Mouse (Mus musculus) forebrain, embryonic 13.5 days (tissue): ENCODE measurements around the gene Vmn1r214. TPM values are rescaled to one million over a fixed set of nuclear protein-coding genes. Genes with fewer than 3 reads are reported as not detected.

ENCODE experiments used
- ATAC-seq: fragments of 200-750 bp; cut with Nextera tagmentation; 2 replicates; pipeline ENCODE4 v1.8.0; 2017
- H3K27ac ChIP-seq: fragments of 300-500 bp; sonication (generic); 2 replicates; pipeline ENCODE4 v1.5.1; 2015; ENCODE audit warnings: inconsistent platforms, mild to moderate bottlenecking, moderate library complexity
- H3K27me3 ChIP-seq: fragments of 300-500 bp; sonication (generic); 2 replicates; pipeline ENCODE4 v1.6.1; 2015; ENCODE audit warnings: mild to moderate bottlenecking, inconsistent platforms
- H3K36me3 ChIP-seq: fragments of 300-500 bp; sonication (generic); 2 replicates; pipeline ENCODE4 v1.6.1; 2015; ENCODE audit warnings: mild to moderate bottlenecking, inconsistent platforms; ENCODE audit not compliant: poor library complexity, severe bottlenecking
- H3K4me1 ChIP-seq: fragments of 300-500 bp; sonication (generic); 2 replicates; pipeline ENCODE4 v1.6.1; 2015; ENCODE audit warnings: inconsistent platforms
- H3K4me2 ChIP-seq: fragments of 300-500 bp; sonication (generic); 2 replicates; pipeline ENCODE4 v1.6.1; 2015; ENCODE audit warnings: inconsistent platforms, mild to moderate bottlenecking, moderate library complexity
- H3K4me3 ChIP-seq: fragments of 300-500 bp; sonication (generic); 2 replicates; pipeline ENCODE4 v1.5.1; 2015; ENCODE audit warnings: mild to moderate bottlenecking, inconsistent platforms
- H3K9ac ChIP-seq: fragments of 300-500 bp; sonication (generic); 2 replicates; pipeline ENCODE4 v1.6.1; 2015; ENCODE audit warnings: mild to moderate bottlenecking, inconsistent platforms
- H3K9me3 ChIP-seq: fragments of 300-500 bp; sonication (generic); replicated peaks from 2 replicates; pipeline ENCODE4 v1.6.1; 2016; ENCODE audit warnings: inconsistent platforms
- WGBS: fragments of 180-500 bp; shearing (Covaris S2); methylation state at CpG from one replicate; pipeline ENCODE4 v1.1.7; 2015; 5-methylcytosine and 5-hydroxymethylcytosine counted together
- polyA plus RNA-seq: library from polyadenylated mRNA; unstranded; fragments of >200 nt; fragmentation: Nextera tagmentation; extraction: Ambion mirVana; gene quantifications from 2 replicates; pipeline ENCODE4 v1.2.1, GENCODE M21; 2015

Vmn1r214 gene
- polyA plus RNA-seq = not detected in 2 replicates

GRCm38 (mm10) chr13:23030118-23030517 is at the start of gene Vmn1r214:
Gene Vmn1r214 (plus strand): TSS chr13:23030418.
- no peak within 1 kb of the TSS for H3K4me2 ChIP-seq
- no peaks in the 10 kb centered on the region for H3K4me1 ChIP-seq
- ATAC-seq = no peak
- no peak within 1 kb of the TSS for H3K9ac ChIP-seq
- WGBS = 87% methylated on average over 3 of the region's 3 CpGs
- no peaks in the 10 kb centered on the region for H3K9me3 ChIP-seq
- H3K27me3 ChIP-seq = no peaks in the 10 kb centered on the region
- H3K27ac ChIP-seq = no peak within 1 kb of the TSS
- no peaks in the 10 kb centered on the region for H3K36me3 ChIP-seq
- H3K4me3 ChIP-seq = no peak within 1 kb of the TSS

- no peak overlapping the region for H3K4me2 ChIP-seq
- H3K4me1 ChIP-seq = no peaks in the 10 kb centered on the region
- no peaks in the 10 kb centered on the region for H3K36me3 ChIP-seq
- no peak overlapping the region for H3K27ac ChIP-seq
- no peak overlapping the region for H3K4me3 ChIP-seq
- no peaks in the 10 kb centered on the region; the same call in 1 of the 2 replicates for H3K9me3 ChIP-seq
- H3K27me3 ChIP-seq = no peaks in the 10 kb centered on the region
- no peak for ATAC-seq
- WGBS = 94% methylated on average over 11 of the region's 11 CpGs
- H3K9ac ChIP-seq = no peak overlapping the region
Observed at GRCm38 (mm10) chr13:22990214-22990891, 39.9 kb upstream of the Vmn1r214 start.

GRCm38 (mm10) chr13:22992178-22992700 is 38.0 kb upstream of the Vmn1r214 start:
- no peak overlapping the region for H3K9ac ChIP-seq
- H3K9me3 ChIP-seq = no peaks in the 10 kb centered on the region
- no peak overlapping the region for H3K4me3 ChIP-seq
- H3K4me1 ChIP-seq = no peaks in the 10 kb centered on the region
- no peaks in the 10 kb centered on the region for H3K27me3 ChIP-seq
- WGBS = 62% methylated on average over 1 of the region's 1 CpGs
- no peaks in the 10 kb centered on the region for H3K36me3 ChIP-seq
- no peak overlapping the region for H3K4me2 ChIP-seq
- ATAC-seq = no peak
- no peak overlapping the region for H3K27ac ChIP-seq

GRCm38 (mm10) chr13:22992721-22993120 is 37.5 kb upstream of the Vmn1r214 start:
- H3K9me3 ChIP-seq = no peaks in the 10 kb centered on the region
- H3K27ac ChIP-seq = no peak overlapping the region
- no peak overlapping the region for H3K9ac ChIP-seq
- H3K4me3 ChIP-seq = no peak overlapping the region
- H3K4me1 ChIP-seq = no peaks in the 10 kb centered on the region
- H3K27me3 ChIP-seq = no peaks in the 10 kb centered on the region
- no peak overlapping the region for H3K4me2 ChIP-seq
- no peaks in the 10 kb centered on the region for H3K36me3 ChIP-seq
- WGBS = 63% methylated on average over 2 of the region's 2 CpGs
- ATAC-seq = no peak

GRCm38 (mm10) chr13:23007356-23007755 is 22.9 kb upstream of the Vmn1r214 start, which contains the start of gene Vmn1r213:
Gene Vmn1r213 (plus strand): TSS chr13:23007656.
- no peaks in the 10 kb centered on the region for H3K9me3 ChIP-seq
- H3K9ac ChIP-seq = no peak within 1 kb of the TSS
- H3K4me3 ChIP-seq = no peak within 1 kb of the TSS
- WGBS = 68% methylated on average over 1 of the region's 1 CpGs
- H3K27ac ChIP-seq = no peak within 1 kb of the TSS
- ATAC-seq = no peak
- H3K4me2 ChIP-seq = no peak within 1 kb of the TSS
- H3K27me3 ChIP-seq = no peaks in the 10 kb centered on the region
- H3K4me1 ChIP-seq = no peaks in the 10 kb centered on the region
- H3K36me3 ChIP-seq = no peaks in the 10 kb centered on the region

- no peak overlapping the region for H3K27ac ChIP-seq
- no peaks in the 10 kb centered on the region for H3K36me3 ChIP-seq
- no peaks in the 10 kb centered on the region for H3K9me3 ChIP-seq
- H3K4me1 ChIP-seq = no peaks in the 10 kb centered on the region
- H3K4me2 ChIP-seq = no peak overlapping the region
- no peaks in the 10 kb centered on the region for H3K27me3 ChIP-seq
- H3K4me3 ChIP-seq = no peak overlapping the region
- H3K9ac ChIP-seq = no peak overlapping the region
- ATAC-seq = no peak
Observed at GRCm38 (mm10) chr13:23018158-23018557, 12.1 kb upstream of the Vmn1r214 start.

- no peaks in the 10 kb centered on the region for H3K4me1 ChIP-seq
- H3K9ac ChIP-seq = no peak overlapping the region
- no peak overlapping the region for H3K4me3 ChIP-seq
- H3K4me2 ChIP-seq = no peak overlapping the region
- no peaks in the 10 kb centered on the region for H3K36me3 ChIP-seq
- no peaks in the 10 kb centered on the region for H3K27me3 ChIP-seq
- no peaks in the 10 kb centered on the region for H3K9me3 ChIP-seq
- no peak for ATAC-seq
- H3K27ac ChIP-seq = no peak overlapping the region
Observed at GRCm38 (mm10) chr13:23024812-23025211, 5.4 kb upstream of the Vmn1r214 start.

GRCm38 (mm10) chr13:23057778-23058177 is 27.6 kb downstream of the Vmn1r214 start:
- ATAC-seq = no peak
- no peaks in the 10 kb centered on the region for H3K9me3 ChIP-seq
- H3K36me3 ChIP-seq = no peaks in the 10 kb centered on the region
- H3K27ac ChIP-seq = no peak overlapping the region
- no peak overlapping the region for H3K9ac ChIP-seq
- 56% methylated on average over 1 of the region's 1 CpGs for WGBS
- no peaks in the 10 kb centered on the region for H3K4me1 ChIP-seq
- no peak overlapping the region for H3K4me2 ChIP-seq
- H3K4me3 ChIP-seq = no peak overlapping the region
- no peaks in the 10 kb centered on the region for H3K27me3 ChIP-seq

GRCm38 (mm10) chr13:23067725-23068124 is 37.5 kb downstream of the Vmn1r214 start, which contains the start of gene Vmn1r215:
Gene Vmn1r215 (plus strand): TSS chr13:23068025.
- Histone ChIP-seq H3K36me3 (no peaks in the 10 kb centered on the region), H3K27ac (no peak within 1 kb of the TSS), H3K4me1 (no peaks in the 10 kb centered on the region), H3K9ac (no peak within 1 kb of the TSS), H3K4me3 (no peak within 1 kb of the TSS), H3K9me3 (no peaks in the 10 kb centered on the region), H3K4me2 (no peak within 1 kb of the TSS), H3K27me3 (no peaks in the 10 kb centered on the region)
- no peak for ATAC-seq
- 77% methylated on average over 1 of the region's 1 CpGs for WGBS

GRCm38 (mm10) chr13:23069312-23069711 is 39.1 kb downstream of the Vmn1r214 start:
- Histone ChIP-seq H3K4me3 (no peak overlapping the region), H3K9ac (no peak overlapping the region), H3K4me2 (no peak overlapping the region), H3K4me1 (no peaks in the 10 kb centered on the region), H3K27me3 (no peaks in the 10 kb centered on the region), H3K36me3 (no peaks in the 10 kb centered on the region), H3K9me3 (no peaks in the 10 kb centered on the region), H3K27ac (no peak overlapping the region)
- 91% methylated on average over 2 of the region's 2 CpGs for WGBS
- ATAC-seq = no peak
